In genomic region chr8:80899364-80899763, GRCm38 (mm10) we compare ENCODE assay signal across 17 mouse cellular contexts.
"Had no signal": no experiment of that assay in that cellular context is flagged by ENCODE, and none has a peak within 500 bp of the region (broad histone marks: within the 10 kb centered on the region; RNA-seq: fewer than 3 reads in every experiment).

No protein-coding gene starts in this region.

- H3K4me3 ChIP-seq: midbrain, embryonic 10.5 days; midbrain, embryonic 13.5 days; myocyte; neural tube, embryonic 13.5 days; neural tube, embryonic 15.5 days had no signal

- H3K9ac ChIP-seq: lung, embryonic 14.5 days; midbrain, embryonic 13.5 days; neural tube, embryonic 13.5 days; neural tube, embryonic 15.5 days had no signal

- H3K27me3 ChIP-seq: midbrain, embryonic 13.5 days; neural tube, embryonic 13.5 days; neural tube, embryonic 15.5 days had no signal

- H3K9me3 ChIP-seq: midbrain, embryonic 10.5 days; midbrain, embryonic 13.5 days; neural tube, embryonic 13.5 days; neural tube, embryonic 15.5 days had no signal

- H3K4me2 ChIP-seq: lung, embryonic 14.5 days; midbrain, embryonic 13.5 days; neural tube, embryonic 13.5 days; neural tube, embryonic 15.5 days had no signal

- DNase-seq: lung, adult 18-20 months; lung, embryonic 14.5 days; lung, postnatal 10 days; lung, postnatal 4 days; right cerebral cortex, adult 18-20 months; right cerebral cortex, postnatal 25 days; right cerebral cortex, postnatal 4 days; spleen, adult 18-20 months; thymus, adult 18-20 months; thymus, postnatal 14 days; thymus, postnatal 36 days had no signal

- H3K36me3 ChIP-seq: midbrain, embryonic 10.5 days; midbrain, embryonic 13.5 days; neural tube, embryonic 13.5 days; neural tube, embryonic 15.5 days had no signal

- ATAC-seq: midbrain, embryonic 13.5 days; midbrain, embryonic 16.5 days had no signal

- H3K27ac ChIP-seq: midbrain, embryonic 10.5 days; midbrain, embryonic 13.5 days; neural tube, embryonic 13.5 days; neural tube, embryonic 15.5 days had no signal
